Mouse (Mus musculus) macrophage (primary cell): ENCODE data around the gene Pth2. TPM values are rescaled to one million over a fixed set of nuclear protein-coding genes. Genes with fewer than 3 reads are reported as not detected.

ENCODE experiments used
- H3K27ac ChIP-seq: fragments of 350-480 bp; formaldehyde crosslinking; 2 replicates; pipeline ENCODE4 v1.9.0; 2021
- H3K36me3 ChIP-seq: fragments of 350-480 bp; formaldehyde crosslinking; 2 replicates; pipeline ENCODE4 v1.9.0; 2021; ENCODE audit errors: inconsistent target
- H3K4me3 ChIP-seq: fragments of 350-480 bp; formaldehyde crosslinking; 2 replicates; pipeline ENCODE4 v1.9.0; 2021; ENCODE audit errors: inconsistent target
- H3K79me2 ChIP-seq: fragments of 350-480 bp; formaldehyde crosslinking; 2 replicates; pipeline ENCODE4 v1.9.0; 2021; ENCODE audit errors: inconsistent target
- WGBS: methylation state at CpG from one replicate; pipeline ENCODE4 v1.1.7; 2026; ENCODE audit warnings: inconsistent platforms; ENCODE audit not compliant: missing documents; 5-methylcytosine and 5-hydroxymethylcytosine counted together
- polyA plus RNA-seq: library from polyadenylated mRNA; stranded (reverse); fragments of 250-400 nt; gene quantifications from 3 replicates; pipeline ENCODE4 v1.2.4, GENCODE M21; 2018; ENCODE audit warnings: inconsistent platforms

The Pth2 gene
- polyA plus RNA-seq, 1 experiment from 2014 or later = not detected

GRCm38 (mm10) chr7:45174567-45175280 lies 6.1 kb upstream of the Pth2 start:
- Histone ChIP-seq H3K4me3 (no peak overlapping the region), H3K27ac (no peak overlapping the region), H3K79me2 (no peaks in the 10 kb centered on the region), H3K36me3 (no peaks in the 10 kb centered on the region)
- 5% methylated on average over 29 of the region's 29 CpGs for WGBS

GRCm38 (mm10) chr7:45175398-45175797 lies 5.4 kb upstream of the Pth2 start:
- Histone ChIP-seq H3K79me2 (no peaks in the 10 kb centered on the region), H3K4me3 (no peak overlapping the region), H3K36me3 (no peaks in the 10 kb centered on the region), H3K27ac (no peak overlapping the region)
- WGBS = 4% methylated on average over 13 of the region's 13 CpGs

- no peak overlapping the region for H3K4me3 ChIP-seq
- no peaks in the 10 kb centered on the region for H3K79me2 ChIP-seq
- WGBS = 11% methylated on average over 13 of the region's 23 CpGs
- H3K27ac ChIP-seq = no peak overlapping the region
- H3K36me3 ChIP-seq = no peaks in the 10 kb centered on the region
These were observed 4.9 kb upstream of the Pth2 start for GRCm38 (mm10) chr7:45175929-45176328.

- Histone ChIP-seq H3K4me3 (no peak overlapping the region), H3K79me2 (no peaks in the 10 kb centered on the region), H3K36me3 (no peaks in the 10 kb centered on the region), H3K27ac (no peak overlapping the region)
- WGBS = 5% methylated on average over 30 of the region's 31 CpGs
These were observed 4.4 kb upstream of the Pth2 start for GRCm38 (mm10) chr7:45176356-45176755.

GRCm38 (mm10) chr7:45178550-45178949 lies 2.2 kb upstream of the Pth2 start:
- H3K36me3 ChIP-seq = no peaks in the 10 kb centered on the region
- H3K27ac ChIP-seq = no peak overlapping the region
- WGBS = 26% methylated on average over 7 of the region's 7 CpGs
- H3K79me2 ChIP-seq = no peaks in the 10 kb centered on the region
- H3K4me3 ChIP-seq = no peak overlapping the region

- Histone ChIP-seq H3K79me2 (no peaks in the 10 kb centered on the region), H3K27ac (no peak within 1 kb of the TSS), H3K36me3 (no peaks in the 10 kb centered on the region), H3K4me3 (no peak within 1 kb of the TSS)
- 44% methylated on average over 7 of the region's 7 CpGs for WGBS
These were observed 1.3 kb upstream of the Pth2 start, which contains the start of gene Gfy for GRCm38 (mm10) chr7:45179469-45179868. Gene Gfy, minus strand, starts transcription at chr7:45179569.

- H3K4me3 ChIP-seq = no peak overlapping the region
These were observed 745 bp downstream of the Pth2 start for GRCm38 (mm10) chr7:45181540-45181939.

GRCm38 (mm10) chr7:45182199-45182601 lies 1.4 kb downstream of the Pth2 start:
- no peaks in the 10 kb centered on the region for H3K36me3 ChIP-seq
- H3K4me3 ChIP-seq = no peak overlapping the region
- WGBS = 0% methylated on average over 34 of the region's 34 CpGs
- H3K27ac ChIP-seq = no peak overlapping the region
- H3K79me2 ChIP-seq = no peaks in the 10 kb centered on the region

More at GRCm38 (mm10) chr7:45181540-45181939, 745 bp downstream of the Pth2 start:
- Histone ChIP-seq H3K79me2 (no peaks in the 10 kb centered on the region), H3K27ac (no peak overlapping the region), H3K36me3 (no peaks in the 10 kb centered on the region)
- WGBS = 6% methylated on average over 20 of the region's 35 CpGs

GRCm38 (mm10) chr7:45182606-45183005 lies 1.8 kb downstream of the Pth2 start:
- WGBS = 26% methylated on average over 11 of the region's 11 CpGs

GRCm38 (mm10) chr7:45183672-45184071 lies 2.9 kb downstream of the Pth2 start:
- Histone ChIP-seq H3K27ac (no peak overlapping the region), H3K4me3 (no peak overlapping the region), H3K79me2 (no peaks in the 10 kb centered on the region), H3K36me3 (no peaks in the 10 kb centered on the region)
- 88% methylated on average over 7 of the region's 7 CpGs for WGBS

More at GRCm38 (mm10) chr7:45182606-45183005, 1.8 kb downstream of the Pth2 start:
- H3K27ac ChIP-seq = no peak overlapping the region
- H3K79me2 ChIP-seq = no peaks in the 10 kb centered on the region
- H3K36me3 ChIP-seq = no peaks in the 10 kb centered on the region
- no peak overlapping the region for H3K4me3 ChIP-seq

GRCm38 (mm10) chr7:45185921-45186320 lies 5.1 kb downstream of the Pth2 start:
- 83% methylated on average over 7 of the region's 7 CpGs for WGBS
- H3K27ac ChIP-seq = no peak overlapping the region
- H3K79me2 ChIP-seq = no peaks in the 10 kb centered on the region
- H3K36me3 ChIP-seq = no peaks in the 10 kb centered on the region
- no peak overlapping the region for H3K4me3 ChIP-seq

GRCm38 (mm10) chr7:45189600-45189999 lies 8.8 kb downstream of the Pth2 start:
- Histone ChIP-seq H3K4me3 (no peak overlapping the region), H3K27ac (no peak overlapping the region), H3K79me2 (no peaks in the 10 kb centered on the region), H3K36me3 (no peaks in the 10 kb centered on the region)
- 65% methylated on average over 16 of the region's 16 CpGs for WGBS

GRCm38 (mm10) chr7:45190186-45190585 lies 9.4 kb downstream of the Pth2 start:
- Histone ChIP-seq H3K27ac (no peak overlapping the region), H3K79me2 (no peaks in the 10 kb centered on the region), H3K36me3 (no peaks in the 10 kb centered on the region), H3K4me3 (no peak overlapping the region)
- WGBS = 82% methylated on average over 6 of the region's 6 CpGs

GRCm38 (mm10) chr7:45191161-45191560 lies 10.4 kb downstream of the Pth2 start:
- H3K27ac ChIP-seq = no peak overlapping the region
- WGBS = 75% methylated on average over 2 of the region's 2 CpGs
- no peaks in the 10 kb centered on the region for H3K36me3 ChIP-seq
- H3K4me3 ChIP-seq = no peak overlapping the region
- H3K79me2 ChIP-seq = no peaks in the 10 kb centered on the region

- 64% methylated on average over 6 of the region's 8 CpGs for WGBS
- H3K4me3 ChIP-seq = no peak overlapping the region
- H3K79me2 ChIP-seq = no peaks in the 10 kb centered on the region
- H3K27ac ChIP-seq = no peak overlapping the region
- no peaks in the 10 kb centered on the region for H3K36me3 ChIP-seq
These were observed 11.1 kb downstream of the Pth2 start for GRCm38 (mm10) chr7:45191803-45192363.
